ENCODE assay signal across 19 mouse cellular contexts in genomic region chr12:71625115-71625514, GRCm38 (mm10).
"Had no signal": no experiment of that assay in that cellular context is flagged by ENCODE, and none has a peak within 500 bp of the region (broad histone marks: within the 10 kb centered on the region; RNA-seq: fewer than 3 reads in every experiment).

No protein-coding gene starts in this region.

- H3K36me3 ChIP-seq: midbrain, embryonic 10.5 days; midbrain, embryonic 12.5 days; neural tube, embryonic 13.5 days; neural tube, embryonic 15.5 days had no signal

- ATAC-seq: midbrain, embryonic 16.5 days had no signal

- H3K27me3 ChIP-seq: midbrain, embryonic 12.5 days; neural tube, embryonic 13.5 days; neural tube, embryonic 15.5 days had no signal

- DNase-seq: lung, adult 18-20 months; lung, postnatal 10 days; lung, postnatal 4 days; midbrain, embryonic 14.5 days; retina, postnatal 1 day; right cerebral cortex, adult 18-20 months; right cerebral cortex, postnatal 25 days; right cerebral cortex, postnatal 4 days; spleen, adult 18-20 months; thymus, adult 18-20 months; thymus, postnatal 14 days; thymus, postnatal 36 days had no signal

- H3K9me3 ChIP-seq: midbrain, embryonic 10.5 days; midbrain, embryonic 12.5 days; neural tube, embryonic 13.5 days; neural tube, embryonic 15.5 days had no signal

- H3K27ac ChIP-seq: midbrain, embryonic 10.5 days; midbrain, embryonic 12.5 days; neural tube, embryonic 13.5 days; neural tube, embryonic 15.5 days had no signal

- H3K4me2 ChIP-seq: lung, embryonic 14.5 days; midbrain, embryonic 12.5 days; neural tube, embryonic 13.5 days; neural tube, embryonic 15.5 days had no signal

- H3K9ac ChIP-seq: lung, embryonic 14.5 days; midbrain, embryonic 12.5 days; neural tube, embryonic 13.5 days; neural tube, embryonic 15.5 days had no signal

- H3K4me3 ChIP-seq: midbrain, embryonic 10.5 days; midbrain, embryonic 12.5 days; myocyte; neural tube, embryonic 13.5 days; neural tube, embryonic 15.5 days had no signal
